Mouse (Mus musculus) MN1 (cell line): ENCODE results near the gene Cmss1.

Experiments
- DNase-seq: peaks from one replicate; pipeline ENCODE4 v3.0.0-alpha.2; 2016; ENCODE audit warnings: low spot score

Gene Cmss1

GRCm38 (mm10) chr16:57515636-57516035 is 91.0 kb downstream of the Cmss1 start:
- no peak for DNase-seq

GRCm38 (mm10) chr16:57514371-57514770 is 92.3 kb downstream of the Cmss1 start:
- no peak for DNase-seq

DNA sequence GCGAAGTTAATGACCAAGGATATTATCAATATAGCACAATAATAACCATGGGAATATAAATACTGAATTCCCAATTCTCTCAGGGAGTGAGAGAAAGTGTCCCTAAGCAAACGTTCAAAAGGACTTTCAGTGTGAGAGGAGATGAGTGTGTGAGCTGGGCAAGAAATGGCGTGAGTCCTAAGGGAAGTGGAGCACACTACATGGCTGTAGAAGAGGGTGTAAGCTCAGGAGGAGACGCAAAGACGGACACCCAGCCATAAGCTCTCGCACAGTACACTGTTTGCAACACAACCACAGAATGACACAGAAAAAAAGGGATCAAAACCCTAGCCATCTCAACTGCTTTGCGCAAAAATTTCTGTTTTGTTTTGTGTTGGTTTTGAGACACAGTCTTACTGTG is 93.1 kb downstream of the Cmss1 start:
- DNase-seq: no peak

DNA sequence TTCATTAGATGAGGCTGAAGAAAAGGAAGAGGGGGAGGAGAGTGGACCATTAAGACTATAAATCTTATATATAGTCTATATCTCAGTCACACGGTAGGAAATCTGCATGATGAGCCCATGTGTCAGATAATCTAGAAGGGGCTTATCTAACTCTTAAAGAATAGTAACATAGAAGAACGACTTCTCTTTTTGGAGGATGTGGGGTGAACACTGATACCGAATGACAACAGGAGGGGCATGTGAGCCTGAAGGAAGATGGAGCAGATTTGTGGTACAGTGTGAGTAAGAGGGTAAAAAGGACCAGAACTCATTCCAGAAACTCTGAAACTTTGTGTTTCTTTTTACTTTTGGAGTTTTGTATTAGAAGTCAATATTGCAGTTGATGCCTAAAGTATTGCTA is 97.6 kb downstream of the Cmss1 start:
- DNase-seq: no peak

- no peak for DNase-seq
Measured at GRCm38 (mm10) chr16:57508351-57508750, 98.3 kb downstream of the Cmss1 start.

GRCm38 (mm10) chr16:57506133-57506532 is 100.5 kb downstream of the Cmss1 start:
- no peak for DNase-seq

- no peak for DNase-seq
Measured at GRCm38 (mm10) chr16:57504728-57505127, 101.9 kb downstream of the Cmss1 start.

GRCm38 (mm10) chr16:57502761-57503160 is 103.9 kb downstream of the Cmss1 start:
- DNase-seq: no peak

DNA sequence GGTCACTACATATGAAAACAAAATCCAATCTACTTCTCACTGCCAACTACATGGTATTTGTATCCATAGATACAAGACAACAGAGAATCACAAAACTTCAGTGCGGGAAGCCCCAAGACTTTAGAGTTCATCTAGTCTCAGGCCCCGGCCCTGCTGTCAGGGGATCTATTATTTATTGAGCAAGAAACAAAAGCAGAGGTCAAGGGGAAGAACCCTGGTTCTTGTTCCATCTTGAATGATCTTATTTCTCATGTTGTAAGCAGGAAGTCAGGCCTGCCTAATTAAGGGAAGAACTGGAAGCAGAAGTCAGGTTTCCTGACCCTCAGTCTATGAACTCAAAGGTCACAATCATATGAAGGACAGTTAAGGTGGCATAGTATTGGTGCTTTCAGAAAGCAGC is 104.4 kb downstream of the Cmss1 start:
- DNase-seq: no peak

- DNase-seq: no peak
Measured at GRCm38 (mm10) chr16:57500851-57501250, 105.8 kb downstream of the Cmss1 start.

- no peak for DNase-seq
Measured at GRCm38 (mm10) chr16:57496437-57497173, 110.1 kb downstream of the Cmss1 start.

- no peak for DNase-seq
Measured at GRCm38 (mm10) chr16:57495476-57496203, 111.0 kb downstream of the Cmss1 start.

GRCm38 (mm10) chr16:57491853-57492252 is 114.8 kb downstream of the Cmss1 start:
- DNase-seq: no peak

- DNase-seq: no peak
Measured at GRCm38 (mm10) chr16:57490691-57491090, 116.0 kb downstream of the Cmss1 start.

GRCm38 (mm10) chr16:57488661-57489060 is 118.0 kb downstream of the Cmss1 start:
- no peak for DNase-seq

GRCm38 (mm10) chr16:57486266-57486665 is 120.4 kb downstream of the Cmss1 start:
- DNase-seq: no peak

- DNase-seq: no peak
Measured at GRCm38 (mm10) chr16:57485265-57485664, 121.4 kb downstream of the Cmss1 start.

DNA sequence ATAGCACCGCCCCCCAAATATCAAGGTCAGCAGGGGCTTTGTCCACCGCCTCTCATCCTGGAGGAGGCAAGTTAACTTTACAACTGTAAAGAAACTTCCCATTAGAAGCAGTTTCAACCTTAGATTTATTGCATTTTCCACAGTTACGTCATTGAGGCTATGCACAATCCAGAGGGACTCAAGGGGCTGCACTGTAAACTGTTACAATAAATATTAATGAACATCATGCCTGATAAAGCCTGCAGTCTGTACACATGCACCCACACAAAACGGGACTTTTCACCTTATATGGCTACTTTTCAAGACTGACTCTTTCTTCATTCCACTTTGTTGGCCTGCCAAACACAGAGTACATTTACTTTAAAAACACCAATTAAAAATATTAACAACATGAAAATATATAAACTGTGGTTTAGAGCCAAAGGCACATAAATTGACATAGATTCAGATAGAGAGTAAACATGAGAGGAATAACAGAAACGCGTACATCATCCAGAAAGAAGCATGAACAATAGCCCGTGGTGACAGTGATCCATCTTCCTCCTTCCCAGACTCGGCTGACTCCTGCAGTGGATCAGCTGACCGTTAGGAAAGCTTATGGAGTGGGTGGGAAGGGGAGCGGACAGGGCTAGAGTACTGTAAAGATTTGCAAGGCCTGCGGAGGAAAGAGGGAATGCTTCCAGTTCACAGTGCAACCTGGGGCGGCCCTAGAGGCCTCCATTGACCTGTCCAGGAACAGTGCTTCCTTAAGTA is 122.4 kb downstream of the Cmss1 start:
- no peak for DNase-seq

GRCm38 (mm10) chr16:57483503-57483902 is 123.2 kb downstream of the Cmss1 start:
- no peak for DNase-seq

GRCm38 (mm10) chr16:57482911-57483310 is 123.8 kb downstream of the Cmss1 start:
- no peak for DNase-seq

DNA sequence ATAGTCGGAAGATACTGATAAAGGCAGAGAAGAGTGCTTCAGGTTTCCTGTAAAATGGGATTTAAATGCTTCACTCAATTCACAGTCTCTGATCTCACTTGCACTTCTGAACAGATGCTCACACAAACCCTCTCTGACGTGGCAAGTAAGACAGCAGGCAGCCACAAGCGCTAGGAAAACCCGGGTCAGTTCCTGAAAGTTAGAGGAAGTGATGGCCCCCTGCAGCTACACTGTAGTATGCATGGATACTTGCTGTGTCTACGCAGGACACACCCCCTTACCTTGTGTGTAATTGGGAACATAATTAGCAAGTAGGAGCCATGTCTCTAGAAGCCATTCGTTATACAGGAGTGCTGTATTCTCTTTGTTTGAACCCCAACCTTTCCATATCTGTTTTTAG is 124.4 kb downstream of the Cmss1 start:
- DNase-seq: no peak

- DNase-seq: peak; percentile 46
Measured at GRCm38 (mm10) chr16:57479776-57480175, 126.9 kb downstream of the Cmss1 start.

DNA sequence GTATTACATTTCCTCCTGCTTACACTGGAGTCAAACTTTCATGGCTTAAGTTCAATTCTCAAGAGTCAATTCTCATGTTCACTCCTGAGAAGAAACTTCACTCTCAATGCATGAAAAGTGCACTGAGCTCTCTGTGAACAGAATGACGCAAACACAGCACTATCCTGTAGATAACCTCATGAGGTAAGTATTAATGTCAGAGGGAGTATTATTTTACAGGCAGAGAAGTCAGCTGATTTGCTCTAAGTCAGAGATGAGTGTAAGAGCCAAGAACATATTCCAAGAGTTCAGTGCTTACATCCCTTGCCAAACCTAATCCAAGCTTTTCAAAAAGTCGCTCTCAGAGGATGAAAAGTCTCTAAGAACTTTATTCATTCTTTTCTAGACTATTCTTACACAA is 128.2 kb downstream of the Cmss1 start:
- no peak for DNase-seq
